Mouse (Mus musculus) 3T3-L1 (cell line): ENCODE measurements around the gene Tbc1d16.
A peak's percentile ranks its signal among the peaks of the same experiment; 100 is the strongest.

ENCODE experiments used
- DNase-seq: peaks from one replicate; pipeline ENCODE4 v3.0.0-alpha.2; 2015; ENCODE audit warnings: low read depth, low spot score

Tbc1d16 gene

DNA sequence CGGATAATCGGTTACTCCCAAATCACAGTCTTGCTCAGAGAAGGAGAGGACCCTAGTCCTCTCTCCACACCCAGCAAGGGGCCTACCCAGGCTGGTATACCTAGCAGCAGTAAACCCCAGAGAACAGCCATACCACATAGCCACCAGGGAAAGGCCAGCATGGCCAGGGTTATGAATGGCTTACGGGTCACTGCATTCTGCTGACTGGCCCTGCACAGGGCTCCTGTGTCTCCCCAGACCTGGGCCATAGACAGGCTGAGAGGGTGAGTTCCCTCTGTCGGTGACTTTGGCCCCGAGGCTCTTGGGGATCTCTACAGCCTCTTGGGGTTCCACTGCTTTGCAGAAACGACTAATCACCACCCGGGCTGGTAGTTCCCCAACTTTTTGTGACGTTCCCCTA is 50.0 kb downstream of the Tbc1d16 start:
- DNase-seq: no peak

DNA sequence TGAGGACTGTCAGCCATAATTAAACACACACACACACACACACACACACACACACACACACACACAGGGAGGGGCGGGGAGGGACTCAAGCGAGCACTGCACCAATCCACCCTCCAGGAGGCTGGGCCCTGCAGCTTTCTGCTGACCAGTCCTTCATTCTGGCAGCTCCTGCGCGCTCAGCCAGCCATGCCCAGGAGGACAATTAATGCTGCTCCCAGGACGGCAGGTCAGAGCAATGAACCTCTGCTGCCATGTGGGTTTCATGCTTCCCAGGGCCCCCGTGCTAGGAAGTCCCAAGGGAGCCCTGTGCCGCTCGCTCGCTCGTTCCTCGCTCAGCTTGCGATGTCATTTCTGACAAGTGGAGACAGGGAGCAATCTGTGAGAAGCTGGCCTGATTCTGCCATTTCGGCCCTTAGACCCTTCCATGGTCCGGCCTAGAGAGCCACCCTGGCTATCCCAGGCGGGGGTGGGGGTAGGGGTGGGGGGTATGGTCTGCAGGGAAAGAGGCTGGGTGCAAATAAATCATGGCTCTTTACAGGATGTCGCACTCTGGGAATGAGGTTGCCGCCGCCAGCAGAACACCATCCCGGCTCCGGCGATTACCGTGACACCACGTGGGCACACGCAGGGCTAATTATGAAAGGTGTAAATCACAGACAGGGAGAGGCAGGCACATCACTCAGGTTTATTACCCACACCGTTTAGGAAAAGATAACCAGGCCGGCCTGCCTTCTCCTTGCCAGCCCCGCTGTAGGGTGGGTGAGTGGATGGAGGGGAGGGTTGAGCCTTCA is 51.7 kb downstream of the Tbc1d16 start:
- DNase-seq: no peak

DNA sequence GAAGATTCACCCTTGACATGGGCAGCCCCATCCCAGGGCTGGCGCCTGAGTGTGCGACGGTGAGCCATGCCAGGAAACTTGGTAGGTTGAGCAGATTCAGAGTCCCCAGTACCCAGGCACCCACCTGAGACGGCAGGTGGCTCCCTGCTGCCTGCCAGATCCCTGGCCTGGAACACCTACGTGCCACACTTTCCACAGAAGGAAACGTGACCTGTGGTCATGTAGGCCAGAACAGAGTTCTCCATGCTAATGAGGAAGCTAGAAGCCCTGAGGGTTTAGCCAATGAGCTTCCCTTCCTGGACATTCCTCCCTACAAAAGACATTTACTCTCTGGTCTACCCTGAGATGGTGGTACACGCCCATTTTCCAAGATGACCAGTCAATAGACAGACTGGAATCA is 56.7 kb downstream of the Tbc1d16 start:
- no peak for DNase-seq

- no peak for DNase-seq
These were observed 59.4 kb downstream of the Tbc1d16 start for GRCm38 (mm10) chr11:119168851-119169250.

- DNase-seq: peak; percentile 60
These were observed 62.3 kb downstream of the Tbc1d16 start for GRCm38 (mm10) chr11:119165995-119166394.

GRCm38 (mm10) chr11:119164375-119164774 is 63.9 kb downstream of the Tbc1d16 start:
- no peak for DNase-seq

DNA sequence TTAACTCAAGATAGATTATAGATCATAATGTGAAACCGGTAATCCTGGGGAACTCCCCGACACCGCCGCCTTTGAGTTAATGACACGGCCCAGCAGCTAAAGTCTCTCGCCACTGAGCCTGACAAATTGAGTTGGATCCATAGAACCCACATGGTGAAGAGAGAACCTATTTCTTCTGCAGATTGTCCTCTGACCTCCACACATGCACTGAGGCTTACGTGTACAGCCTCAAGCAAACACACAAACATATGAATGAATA is 64.6 kb downstream of the Tbc1d16 start:
- DNase-seq: no peak

DNA sequence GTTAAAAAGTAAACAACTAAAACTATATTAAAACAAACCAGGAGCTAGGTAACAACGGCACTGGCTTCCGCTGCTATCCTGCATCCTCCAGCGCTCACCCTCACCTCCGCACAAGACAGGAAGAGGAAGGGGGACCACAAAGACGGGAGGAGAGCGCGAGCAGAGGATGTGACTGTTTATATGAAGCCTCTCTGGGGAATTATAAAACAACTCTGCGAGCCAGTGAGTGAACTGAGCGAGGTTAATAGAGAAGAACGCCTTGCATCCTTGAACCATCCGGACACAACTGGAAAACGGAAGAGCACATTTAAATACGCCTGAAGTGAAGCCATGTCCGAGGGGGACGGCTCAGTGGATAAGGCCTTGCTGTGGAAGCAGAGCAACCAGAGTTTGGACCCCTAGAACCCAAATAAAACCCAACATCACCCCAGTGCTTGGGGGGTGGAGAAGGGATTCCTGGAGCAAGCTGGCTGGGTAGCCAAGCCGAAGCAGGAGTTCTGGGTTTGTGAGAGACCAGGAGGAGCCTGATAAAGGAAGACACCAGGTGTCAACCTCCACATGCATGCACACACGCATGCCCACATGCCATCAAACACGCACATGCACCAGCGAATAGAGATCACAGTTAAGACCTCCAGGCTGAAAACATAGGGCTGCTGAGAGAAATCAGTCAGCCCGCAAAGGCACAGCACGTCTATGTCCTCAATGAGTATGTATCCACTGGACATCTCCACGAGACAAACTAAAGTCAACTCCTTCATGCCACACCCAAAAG is 65.2 kb downstream of the Tbc1d16 start:
- DNase-seq: no peak

DNA sequence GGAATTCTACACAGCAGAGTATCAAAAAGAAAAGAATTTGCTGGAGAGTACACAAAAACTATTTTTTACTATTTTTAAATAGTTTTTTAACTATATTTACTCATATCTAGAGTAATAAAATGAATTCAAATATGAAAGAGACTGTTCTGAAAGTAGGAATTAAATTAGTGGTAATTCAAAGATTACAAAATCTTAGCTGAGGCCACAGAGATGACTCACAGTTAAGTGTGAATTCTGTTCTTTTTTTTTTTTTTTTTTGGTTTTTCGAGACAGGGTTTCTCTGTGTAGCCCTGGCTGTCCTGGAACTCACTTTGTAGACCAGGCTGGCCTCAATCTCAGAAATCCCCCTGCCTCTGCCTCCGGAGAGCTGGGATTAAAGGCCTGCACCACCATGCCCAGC is 66.6 kb downstream of the Tbc1d16 start:
- no peak for DNase-seq

GRCm38 (mm10) chr11:119160050-119160449 is 68.2 kb downstream of the Tbc1d16 start:
- DNase-seq: no peak

GRCm38 (mm10) chr11:119159496-119159895 is 68.8 kb downstream of the Tbc1d16 start:
- no peak for DNase-seq

DNA sequence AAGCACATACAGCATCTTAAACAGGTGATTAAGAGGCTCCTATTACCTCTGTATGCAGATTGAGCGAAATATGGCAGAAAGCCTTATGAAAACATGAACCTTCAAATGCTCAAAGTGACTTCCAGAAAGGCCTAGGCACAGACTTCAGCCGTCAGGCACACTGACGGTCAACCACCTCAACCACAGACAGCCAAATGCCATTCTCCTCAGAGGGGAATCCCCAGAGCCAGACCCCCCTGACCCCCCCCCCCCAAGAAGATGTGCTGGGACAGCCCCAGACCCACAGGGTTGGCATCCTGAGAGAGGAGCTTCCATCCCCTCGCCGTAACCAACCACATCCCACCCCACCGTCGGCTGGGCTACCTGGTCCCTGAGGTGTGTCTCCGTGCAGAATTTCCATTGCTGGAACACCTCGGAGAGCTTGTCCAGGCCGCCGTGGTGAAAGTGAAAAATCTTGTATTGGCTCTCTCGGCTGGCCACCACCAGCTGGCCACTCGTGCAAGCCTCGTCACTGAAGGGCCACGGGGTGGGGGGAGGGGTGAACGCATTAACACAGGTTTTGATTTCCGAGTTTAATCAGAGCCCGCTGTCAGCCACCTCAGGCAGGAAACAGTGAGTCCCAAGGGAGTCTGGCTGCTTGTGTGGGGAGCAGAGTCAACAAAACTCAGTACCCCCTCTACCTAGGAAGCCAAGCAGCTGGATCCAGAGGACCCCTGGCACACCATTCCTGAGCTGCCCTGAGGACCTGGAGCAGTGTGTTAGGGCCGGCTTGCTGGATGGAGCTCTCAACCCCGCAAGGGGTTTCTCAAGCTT is 70.7 kb downstream of the Tbc1d16 start:
- DNase-seq: no peak

DNA sequence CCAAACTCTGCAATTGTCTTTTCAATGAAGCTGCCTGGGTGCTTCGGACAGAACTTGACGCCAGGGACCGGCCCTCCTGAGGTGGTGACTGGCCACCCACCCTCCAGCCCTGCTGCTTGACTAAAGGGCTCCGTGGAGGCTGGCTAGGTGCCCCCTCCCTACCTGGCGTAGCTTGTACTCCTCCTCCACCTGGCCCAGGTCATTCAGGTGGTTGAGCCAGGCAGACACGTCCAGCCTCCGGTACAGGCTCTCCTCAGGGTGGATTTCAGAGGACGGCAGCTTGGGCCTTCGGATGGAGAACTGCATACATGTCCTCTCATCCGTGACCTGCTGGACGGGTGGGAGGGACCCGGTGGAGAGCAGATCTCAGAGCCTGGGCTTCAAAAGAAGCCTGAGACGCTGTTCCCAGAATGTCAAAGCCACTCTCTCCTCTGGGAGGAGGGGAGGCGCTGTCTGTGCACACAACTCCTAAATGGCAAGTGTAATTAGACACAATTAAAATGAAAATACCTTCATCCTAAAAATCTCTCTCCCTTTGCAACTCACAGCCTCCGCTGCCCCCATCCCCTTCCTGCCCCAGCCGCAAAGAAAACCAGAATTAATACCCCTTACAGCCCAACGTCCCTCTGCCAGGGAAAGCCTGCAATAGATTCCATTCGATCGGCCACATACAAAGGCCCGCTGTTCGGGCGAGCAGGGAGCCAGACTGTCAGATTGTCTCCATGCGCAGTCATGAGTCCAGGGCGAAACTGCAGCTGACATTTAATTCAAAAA is 71.6 kb downstream of the Tbc1d16 start:
- DNase-seq: no peak

DNA sequence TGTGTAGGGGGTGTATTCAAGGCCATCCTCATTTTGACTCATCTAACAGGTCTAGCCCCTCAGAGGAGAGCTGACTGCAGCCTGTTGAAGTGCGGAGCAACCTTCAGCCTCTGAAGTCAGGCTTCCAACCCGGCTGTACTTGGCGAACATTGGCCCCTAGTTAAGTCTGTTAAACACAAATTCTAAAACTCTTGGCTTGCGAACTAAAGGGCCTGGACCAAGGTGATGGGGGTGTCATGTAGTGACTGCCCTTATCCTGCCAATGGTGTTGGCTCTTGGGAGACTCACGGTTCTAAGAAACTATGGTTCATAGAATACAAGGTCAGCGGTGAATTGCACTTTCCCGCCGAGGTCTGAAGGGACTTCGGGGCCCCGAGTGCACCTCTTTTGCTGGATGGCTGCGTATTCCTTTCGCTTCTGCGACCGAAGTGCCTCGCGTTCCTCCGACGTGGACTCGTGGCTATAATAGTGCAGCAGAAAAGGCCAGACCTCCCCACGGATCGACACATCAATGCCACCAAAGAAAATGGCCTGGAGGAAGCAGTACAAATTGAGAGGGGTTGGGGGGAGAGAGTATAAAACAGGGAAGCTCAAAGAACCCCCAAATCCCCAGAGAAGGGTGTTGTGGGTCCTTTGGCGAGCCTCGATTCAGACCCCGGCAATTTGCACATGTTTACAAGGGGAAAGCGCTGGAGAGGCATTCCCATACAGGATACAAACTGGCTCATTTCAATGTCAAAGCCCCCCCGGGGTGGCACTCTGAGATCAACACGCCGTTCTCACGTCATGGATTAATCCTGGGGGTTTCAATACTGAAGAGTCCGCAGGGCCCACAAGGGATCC is 72.4 kb downstream of the Tbc1d16 start:
- DNase-seq: no peak

DNA sequence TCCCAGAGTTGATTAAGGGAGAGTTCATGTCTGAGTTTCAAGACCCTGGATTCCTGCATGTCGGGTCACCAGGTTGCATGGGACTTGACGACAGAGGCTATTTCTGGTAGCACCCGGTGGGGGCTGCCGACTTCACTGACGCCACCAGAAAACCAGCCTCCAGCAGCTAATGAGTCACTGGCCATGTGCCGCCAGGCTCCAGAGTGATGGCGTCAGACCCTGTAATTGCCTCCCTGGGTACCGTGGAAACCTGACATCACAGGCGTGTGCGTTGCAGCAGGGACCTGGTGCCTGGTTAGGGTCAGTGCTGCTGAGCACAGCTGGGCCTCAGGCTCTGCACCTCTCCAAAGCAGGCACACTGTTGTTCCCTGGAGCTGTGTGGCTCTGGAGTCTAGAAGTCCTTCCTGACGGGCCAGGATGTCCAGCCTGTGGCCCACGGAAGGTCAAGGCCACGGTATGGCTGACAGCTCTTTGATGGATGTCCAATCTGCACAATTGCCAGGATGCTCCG is 75.9 kb downstream of the Tbc1d16 start:
- DNase-seq: peak; percentile 82

GRCm38 (mm10) chr11:119151073-119151607 is 77.2 kb downstream of the Tbc1d16 start:
- no peak for DNase-seq

- no peak for DNase-seq
These were observed 77.9 kb downstream of the Tbc1d16 start for GRCm38 (mm10) chr11:119150442-119150841.

DNA sequence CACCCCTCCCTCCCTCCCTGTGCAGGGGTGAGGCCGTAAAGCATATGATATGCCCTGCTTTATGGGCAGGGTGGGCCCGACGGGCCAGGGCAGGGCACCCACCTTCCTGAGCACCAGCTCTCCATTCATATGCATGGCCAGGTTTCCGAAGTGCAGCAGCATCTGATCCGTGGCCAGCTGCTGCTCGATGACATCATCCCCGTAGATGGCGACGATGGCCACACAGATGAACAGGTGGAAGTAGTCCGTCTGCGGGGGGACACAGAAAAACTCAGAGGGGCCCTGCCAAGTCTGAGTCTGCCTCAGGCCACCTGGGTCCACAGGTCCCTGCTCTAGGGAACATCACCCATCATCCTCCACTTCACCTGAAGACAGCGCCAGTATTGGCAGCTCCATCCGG is 79.5 kb downstream of the Tbc1d16 start:
- no peak for DNase-seq

- no peak for DNase-seq
These were observed 81.1 kb downstream of the Tbc1d16 start for GRCm38 (mm10) chr11:119147153-119147552.

DNA sequence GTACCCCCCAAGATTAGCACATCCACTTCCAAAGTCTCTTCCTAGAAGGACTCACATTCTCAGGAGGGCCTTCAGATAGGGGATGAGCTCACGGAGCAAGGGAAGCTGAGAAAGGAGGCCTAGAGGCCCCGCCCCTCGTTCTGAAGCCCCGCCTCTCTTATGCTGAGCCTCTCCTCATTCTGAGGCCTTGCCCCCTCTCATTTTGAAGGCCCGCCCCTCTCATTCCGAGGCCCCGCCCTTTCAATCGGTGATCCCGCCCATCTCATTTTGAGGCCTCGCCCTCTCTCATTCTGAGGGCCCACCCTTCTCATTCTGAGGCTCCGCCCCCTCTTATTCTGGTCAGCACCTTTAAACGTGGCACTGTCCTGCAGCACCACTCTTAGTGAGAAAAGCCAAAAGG is 82.2 kb downstream of the Tbc1d16 start:
- no peak for DNase-seq
